Mouse (Mus musculus) monocyte, adult 2 months (primary cell): ENCODE measurements around the gene Pik3ip1.
A peak's percentile ranks its signal among the peaks of the same experiment; 100 is the strongest.

ENCODE experiments used
- DNase-seq, 2 experiments: peaks; one replicate each; pipeline ENCODE4 v3.0.0; 2022; ENCODE audit warnings: low spot score in 2 of 2, low read depth in 1 of 2

The Pik3ip1 gene

DNA sequence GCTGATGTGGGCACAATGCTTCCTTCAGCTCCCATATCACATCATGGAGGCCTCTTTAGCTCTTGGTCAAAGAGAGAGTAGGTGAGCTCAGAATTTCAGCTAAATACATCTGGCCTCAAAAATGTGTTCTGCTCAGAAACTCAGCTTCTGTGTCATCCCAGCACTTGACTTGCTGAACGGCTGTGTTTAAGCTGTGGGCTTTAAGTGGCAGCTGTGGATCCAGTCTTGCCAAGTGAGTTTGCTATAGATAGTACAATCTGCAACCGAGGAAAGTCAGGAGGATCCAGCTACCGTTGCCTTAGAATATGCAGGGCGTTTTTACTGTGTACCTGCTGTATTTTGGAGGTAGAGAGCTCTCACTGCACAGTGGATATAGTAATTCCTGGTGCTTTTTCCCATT lies 27.8 kb upstream of the Pik3ip1 start:
- DNase-seq = no peak

GRCm38 (mm10) chr11:3302792-3303191 lies 27.4 kb upstream of the Pik3ip1 start:
- no peak for DNase-seq

- no peak for DNase-seq
Measured at GRCm38 (mm10) chr11:3305821-3306220, 24.4 kb upstream of the Pik3ip1 start.

DNA sequence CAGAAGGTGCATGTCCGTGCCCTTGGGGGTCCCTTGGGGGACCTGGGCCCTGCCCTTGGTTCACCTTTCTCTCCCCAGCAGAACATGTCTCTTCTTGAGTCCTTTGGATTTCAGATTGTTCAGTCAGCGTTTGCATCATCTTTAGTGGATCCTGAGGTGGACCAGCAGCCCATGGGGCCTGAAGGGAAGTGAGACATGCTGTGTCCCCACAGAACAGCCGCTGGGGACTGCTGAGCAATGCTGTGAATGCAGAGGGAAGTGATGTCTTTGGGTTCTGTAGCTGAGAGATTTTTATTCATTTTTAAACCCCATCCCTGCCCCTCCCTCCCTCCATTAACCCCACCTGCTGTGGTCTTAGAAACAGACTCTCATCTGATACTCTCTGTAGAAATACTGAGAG lies 22.3 kb upstream of the Pik3ip1 start:
- no peak for DNase-seq

DNA sequence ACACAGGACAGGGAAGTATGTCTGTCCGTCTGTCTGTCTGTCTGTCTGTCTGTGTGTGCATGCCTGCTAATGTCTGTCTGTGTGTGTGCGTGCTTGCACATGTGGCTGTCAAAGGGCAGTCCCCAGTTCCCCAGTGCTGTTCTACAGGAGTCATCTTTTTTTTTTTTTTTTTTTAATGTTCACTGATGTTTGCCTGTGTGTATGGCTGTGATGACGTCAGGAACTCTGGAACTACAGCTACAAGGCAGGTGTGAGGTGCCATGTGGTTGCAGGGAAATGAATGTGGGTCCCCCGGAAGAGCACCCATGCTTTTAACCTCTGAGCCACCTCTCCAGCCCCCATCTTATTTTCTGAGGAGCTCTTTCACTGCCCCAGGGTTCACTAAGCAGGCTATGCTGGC lies 20.3 kb upstream of the Pik3ip1 start:
- DNase-seq = no peak

DNA sequence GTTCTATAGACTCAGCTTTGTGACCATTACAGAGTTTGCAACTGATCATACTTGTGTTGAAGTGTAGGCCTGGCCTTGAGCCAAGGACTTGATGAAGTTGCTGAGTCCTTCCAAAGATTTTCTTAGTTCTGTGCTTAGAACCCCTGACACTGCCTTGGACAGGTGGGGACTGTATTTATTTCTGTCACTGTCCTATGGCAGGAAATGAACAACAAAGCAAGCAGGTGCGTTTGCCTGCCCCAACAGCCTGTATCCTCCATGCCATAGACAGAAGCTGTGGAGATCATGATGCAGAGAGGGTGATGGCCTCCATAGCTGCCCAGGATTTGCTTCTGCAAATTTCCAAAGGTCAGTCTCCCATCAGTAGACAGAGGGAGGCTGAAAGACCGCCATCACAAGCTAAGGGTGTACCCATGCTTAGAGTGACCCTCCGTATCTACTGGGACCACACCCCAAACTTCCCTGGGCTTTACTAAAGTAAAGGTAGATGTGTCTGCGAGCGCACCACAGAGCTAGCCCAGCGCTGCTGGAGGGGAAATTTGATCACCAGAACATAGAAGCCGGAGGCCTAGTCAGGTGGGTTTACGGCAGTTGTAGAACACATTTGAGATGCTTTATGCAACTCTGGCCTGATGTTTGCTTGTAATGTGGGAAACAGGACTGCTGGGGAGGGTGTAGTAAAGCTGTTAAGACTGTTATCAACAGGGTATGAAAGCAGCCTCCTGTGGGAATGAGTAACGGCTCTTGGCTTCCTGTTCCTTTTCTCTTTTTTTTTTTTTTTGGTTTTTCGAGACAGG lies 19.2 kb upstream of the Pik3ip1 start:
- DNase-seq = no peak

DNA sequence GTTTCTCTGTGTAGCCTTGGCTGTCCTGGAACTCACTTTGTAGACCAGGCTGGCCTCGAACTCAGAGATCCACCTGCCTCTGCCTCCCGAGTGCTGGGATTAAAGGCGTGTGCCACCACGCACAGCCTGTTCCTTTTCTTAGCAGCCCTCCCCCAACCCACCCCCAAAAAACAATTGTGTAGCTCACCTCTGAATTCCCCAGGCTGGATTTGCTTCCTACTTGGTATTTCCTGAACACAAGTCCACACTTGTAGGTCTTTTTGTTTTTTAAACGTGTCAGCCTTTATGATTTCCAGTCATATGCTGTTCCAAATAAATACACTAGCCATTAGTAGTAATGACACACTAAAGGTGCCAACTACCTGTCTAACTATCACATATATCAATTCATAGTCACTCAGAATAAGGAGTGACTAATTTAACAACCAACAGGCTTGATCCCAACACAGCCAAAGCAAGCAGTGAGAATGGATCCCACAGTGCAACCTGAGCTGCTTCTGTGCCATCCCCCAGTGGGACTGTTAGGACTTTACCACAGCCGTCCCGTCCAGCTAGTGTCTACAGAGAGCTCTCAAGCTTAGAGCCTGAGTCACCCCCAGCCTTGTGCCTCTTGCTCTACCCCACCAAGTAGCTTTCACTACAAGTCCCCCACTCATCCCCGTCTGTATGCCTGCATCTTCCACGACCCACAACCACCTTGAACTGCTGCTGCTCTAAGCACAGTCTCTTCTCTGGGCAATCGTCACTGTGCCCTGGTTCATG lies 18.4 kb upstream of the Pik3ip1 start:
- DNase-seq = no peak

- no peak for DNase-seq
Measured at GRCm38 (mm10) chr11:3313294-3313693, 16.9 kb upstream of the Pik3ip1 start.

DNA sequence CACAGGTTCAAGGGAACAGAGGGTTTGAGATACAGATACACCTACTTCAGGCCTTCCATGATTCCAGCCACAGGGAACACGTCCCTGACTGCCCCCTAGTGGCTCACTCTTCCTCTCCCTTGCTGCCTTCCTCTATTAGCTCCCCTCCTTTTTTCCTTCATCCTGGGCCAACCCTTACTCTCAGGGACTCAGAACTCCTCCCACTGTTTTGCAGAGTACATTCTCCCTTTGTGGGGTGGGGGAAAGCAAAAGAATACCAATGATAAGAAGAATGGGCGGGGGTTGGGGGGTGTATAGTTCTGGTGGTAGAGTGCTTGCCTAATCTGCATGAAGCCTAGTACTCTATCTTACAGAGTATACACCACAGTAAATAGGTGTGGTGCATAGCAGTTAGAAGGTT lies 16.1 kb upstream of the Pik3ip1 start:
- no peak for DNase-seq

GRCm38 (mm10) chr11:3318286-3318685 lies 11.9 kb upstream of the Pik3ip1 start:
- DNase-seq = no peak

DNA sequence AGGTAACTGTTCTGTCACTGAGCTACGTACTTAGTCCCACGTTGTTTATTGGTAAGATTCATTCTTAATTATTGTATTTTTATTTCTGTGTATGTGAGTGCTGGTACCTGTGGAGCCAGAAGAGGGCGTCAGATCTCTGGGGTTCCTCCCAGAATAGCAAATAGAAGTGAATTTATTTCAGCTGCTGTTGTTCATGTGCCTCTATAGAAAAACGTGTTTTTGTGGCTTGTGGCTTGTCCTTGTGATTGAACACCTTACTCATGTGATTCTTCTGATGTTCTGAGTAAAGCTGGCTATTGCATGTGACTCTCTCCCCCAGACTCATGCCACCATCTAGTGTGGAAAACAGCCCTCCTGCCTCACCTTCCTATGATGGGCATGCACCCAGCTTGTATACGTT lies 1.9 kb upstream of the Pik3ip1 start:
- no peak for DNase-seq

GRCm38 (mm10) chr11:3328806-3329775 lies 1.1 kb upstream of the Pik3ip1 start:
- no peak for DNase-seq

DNA sequence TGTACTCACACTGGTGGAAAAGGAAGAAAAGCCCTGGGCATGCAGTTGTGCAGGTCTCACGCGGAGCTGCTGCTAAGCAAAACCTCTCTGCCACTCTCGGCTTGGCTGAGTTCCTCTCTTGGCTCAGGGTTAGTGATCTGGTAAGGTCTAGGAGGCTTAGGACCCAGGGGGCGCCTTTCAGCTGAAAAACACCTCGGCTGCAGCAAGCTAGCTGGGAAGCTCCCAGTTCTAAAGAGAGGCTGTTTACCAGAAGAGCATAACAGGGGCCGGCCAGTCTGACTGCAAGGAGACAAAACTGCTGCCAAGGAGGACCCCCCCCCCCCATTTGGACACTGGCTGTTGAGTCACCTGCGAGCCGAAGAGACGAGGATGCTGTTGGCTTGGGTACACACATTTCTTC lies 365 bp downstream of the Pik3ip1 start:
- DNase-seq = peak in 1 of 2 experiments; percentile 31

DNA sequence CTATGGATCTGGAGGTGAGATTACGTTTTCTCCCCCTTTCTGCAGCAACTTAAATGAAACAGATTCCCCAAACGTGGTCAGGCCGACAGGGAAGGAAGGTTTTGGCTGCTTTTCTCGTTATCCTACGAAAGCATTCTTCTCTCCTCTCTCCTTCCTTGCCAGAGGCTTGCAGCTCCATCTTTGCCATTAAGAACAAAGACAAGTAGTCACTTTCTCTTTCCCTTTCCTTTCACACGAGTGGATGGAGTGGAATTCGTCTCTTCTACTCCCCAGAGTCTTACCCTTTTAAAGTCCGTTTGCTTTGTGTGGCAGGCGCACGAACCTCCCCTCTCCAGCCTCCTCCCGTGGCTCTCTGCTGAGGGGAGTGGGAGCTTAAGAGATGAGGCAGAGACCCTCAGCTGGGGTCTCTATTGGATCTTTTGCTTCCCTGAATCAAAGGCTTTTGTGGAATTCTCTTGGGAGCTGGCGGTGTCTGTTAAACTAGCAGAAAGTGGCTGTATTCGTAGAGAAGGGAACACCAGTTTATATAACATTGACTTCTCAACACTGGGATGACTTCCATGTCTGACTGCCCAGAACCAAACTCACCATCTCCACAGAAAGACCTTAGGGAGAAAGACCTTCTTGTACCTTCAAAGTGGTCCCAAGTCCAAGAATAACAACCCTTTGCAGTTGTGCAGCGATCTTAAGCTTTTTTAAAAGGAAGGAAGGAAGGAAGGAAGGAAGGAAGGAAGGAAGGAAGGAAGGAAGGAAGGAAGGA lies 970 bp downstream of the Pik3ip1 start:
- DNase-seq = no peak

DNA sequence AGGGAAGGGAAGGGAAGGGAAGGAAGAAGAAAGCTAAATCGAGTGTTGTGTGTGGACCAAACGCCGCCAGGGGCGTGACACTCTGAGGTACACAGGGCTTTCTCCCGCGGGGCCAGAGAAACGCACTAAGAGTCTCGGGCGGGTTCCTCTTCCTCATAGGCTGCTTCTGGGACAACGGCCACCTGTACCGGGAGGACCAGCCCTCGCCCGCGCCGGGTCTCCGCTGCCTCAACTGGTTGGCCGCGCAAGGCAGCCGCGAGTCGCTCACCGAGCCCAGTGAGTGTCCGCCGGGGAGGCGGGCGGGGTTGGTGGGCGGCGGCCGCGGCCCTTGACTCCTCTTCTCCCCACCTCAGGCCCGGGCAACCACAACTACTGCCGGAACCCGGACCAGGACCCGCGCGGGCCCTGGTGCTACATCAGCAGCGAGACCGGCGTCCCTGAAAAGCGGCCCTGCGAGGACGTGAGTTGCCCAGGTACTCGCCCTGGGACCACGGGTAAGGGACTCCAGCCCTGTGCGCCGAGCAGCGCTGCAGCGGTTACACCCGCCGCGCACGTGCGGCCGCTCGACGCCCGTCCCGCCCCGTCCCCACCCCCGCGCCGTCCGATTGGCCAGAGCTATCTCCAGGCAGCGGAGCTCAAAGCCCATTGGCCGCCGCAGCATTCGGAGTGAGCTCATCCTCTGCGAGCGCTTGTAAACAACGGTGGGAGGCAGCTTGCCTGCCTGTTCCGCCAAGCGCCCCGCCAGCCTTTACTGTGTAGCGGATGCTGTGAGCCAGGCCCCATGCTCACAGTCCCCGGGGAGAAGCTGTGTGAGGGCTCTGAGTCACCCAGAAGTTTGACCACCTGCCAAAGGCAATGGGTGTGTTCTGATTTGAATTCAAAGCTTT lies 1.8 kb downstream of the Pik3ip1 start:
- peak in 1 of 2 experiments; percentile 74 for DNase-seq

DNA sequence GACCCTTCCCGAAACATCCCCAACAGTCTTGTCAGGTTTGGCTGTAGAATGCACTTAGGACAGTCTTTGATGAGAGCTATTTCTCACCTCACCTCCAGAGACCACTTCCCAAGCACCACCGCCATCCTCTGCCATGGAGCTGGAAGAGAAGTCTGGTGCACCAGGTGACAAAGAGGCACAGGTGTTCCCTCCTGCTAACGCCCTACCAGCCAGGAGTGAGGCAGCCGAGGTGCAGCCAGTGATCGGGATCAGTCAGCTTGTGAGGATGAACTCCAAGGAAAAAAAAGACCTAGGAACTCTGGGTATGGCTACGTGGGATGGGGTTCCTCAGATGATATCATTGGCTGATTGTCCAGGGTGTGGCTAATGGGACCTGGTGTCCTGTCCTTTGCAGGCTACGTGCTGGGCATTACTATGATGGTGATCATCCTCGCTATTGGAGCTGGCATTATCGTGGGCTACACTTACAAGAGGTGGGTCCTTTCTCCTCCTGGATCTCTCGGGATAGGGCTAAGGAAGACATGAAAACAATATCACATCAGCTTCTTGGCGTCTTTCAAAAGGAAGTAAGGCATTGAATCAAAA lies 3.0 kb downstream of the Pik3ip1 start:
- DNase-seq = no peak

DNA sequence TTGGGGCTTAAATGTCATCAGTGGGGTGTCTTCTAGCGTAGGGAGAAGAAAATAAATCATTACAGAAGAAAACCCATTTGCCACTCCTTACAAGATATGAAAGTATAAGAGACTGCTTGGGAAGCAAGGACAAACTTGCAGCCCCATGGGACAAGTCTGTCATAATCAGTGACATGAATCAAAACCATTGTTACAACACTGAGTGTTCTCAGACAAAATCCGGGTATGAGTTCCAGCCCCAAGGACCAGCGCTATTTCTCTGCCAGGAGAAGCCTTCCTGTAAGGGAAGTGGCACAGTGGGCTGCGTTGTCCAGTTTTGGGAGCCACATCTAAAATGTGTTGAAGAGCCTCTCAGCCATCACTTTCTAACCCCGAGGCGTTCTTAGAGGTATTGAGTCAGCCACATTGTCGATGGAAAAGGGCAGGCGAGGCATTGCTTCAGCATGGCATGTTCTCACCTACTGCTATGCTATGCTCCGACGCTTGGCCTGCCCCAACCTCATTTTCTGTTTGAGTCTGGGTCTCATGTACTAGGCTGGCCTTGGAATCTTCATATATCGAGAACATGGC lies 4.0 kb downstream of the Pik3ip1 start:
- no peak for DNase-seq

DNA sequence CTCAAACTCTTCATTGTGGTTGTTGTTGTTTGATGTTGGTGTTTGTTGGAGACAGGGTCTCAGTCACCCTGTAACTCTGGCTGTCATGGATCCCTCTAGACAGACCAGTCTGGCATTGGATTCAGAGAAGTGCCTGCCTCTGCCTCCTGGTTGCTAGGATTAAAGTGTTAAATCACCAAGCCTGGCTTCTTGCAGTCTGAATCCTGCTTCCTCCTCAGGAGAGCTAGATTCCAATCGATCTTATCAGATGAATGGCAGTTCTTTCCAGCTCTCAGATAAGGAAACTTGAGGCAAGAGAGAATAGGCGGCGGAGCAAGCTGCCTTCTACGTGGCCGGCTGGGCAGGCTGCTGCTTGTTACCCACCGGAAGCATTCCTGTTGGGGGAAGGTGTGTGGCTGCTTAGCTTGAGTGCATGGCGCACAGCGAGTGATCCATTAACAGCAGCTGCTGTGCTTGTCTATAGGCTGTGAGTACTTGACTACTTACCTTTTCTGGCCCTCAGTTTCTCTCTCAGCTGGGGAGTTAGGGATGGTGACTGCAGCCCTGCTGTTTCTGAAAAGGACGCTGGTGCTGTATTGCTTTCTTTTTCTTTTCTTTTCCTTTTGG lies 4.6 kb downstream of the Pik3ip1 start:
- DNase-seq = no peak
